Mouse (Mus musculus) forebrain, embryonic 15.5 days (tissue): ENCODE measurements around the gene Olfr995. TPM values are rescaled to one million over a fixed set of nuclear protein-coding genes. Genes with fewer than 3 reads are reported as not detected.

Experiments used
- ATAC-seq: fragments of 200-750 bp; cut with Nextera tagmentation; replicated peaks from 2 replicates; pipeline ENCODE4 v1.8.0; 2017; ENCODE audit warnings: mild to moderate bottlenecking, moderate TSS enrichment, moderate library complexity
- H3K27ac ChIP-seq: fragments of 300-500 bp; sonication (generic); replicated peaks from 2 replicates; pipeline ENCODE4 v1.5.1; 2015; ENCODE audit warnings: mild to moderate bottlenecking, inconsistent platforms
- H3K27me3 ChIP-seq: fragments of 300-500 bp; sonication (generic); 2 replicates; pipeline ENCODE4 v1.6.1; 2015; ENCODE audit warnings: inconsistent platforms
- H3K36me3 ChIP-seq: fragments of 300-500 bp; sonication (generic); 2 replicates; pipeline ENCODE4 v1.6.1; 2015; ENCODE audit warnings: mild to moderate bottlenecking, inconsistent platforms
- H3K4me1 ChIP-seq: fragments of 300-500 bp; sonication (generic); 2 replicates; pipeline ENCODE4 v1.6.1; 2015; ENCODE audit warnings: inconsistent platforms
- H3K4me2 ChIP-seq: fragments of 300-500 bp; sonication (generic); replicated peaks from 2 replicates; pipeline ENCODE4 v1.6.1; 2015; ENCODE audit warnings: mild to moderate bottlenecking, inconsistent platforms
- H3K4me3 ChIP-seq: fragments of 300-500 bp; sonication (generic); 2 replicates; pipeline ENCODE4 v1.5.1; 2015; ENCODE audit warnings: mild to moderate bottlenecking, inconsistent platforms
- H3K9ac ChIP-seq: fragments of 300-500 bp; sonication (generic); replicated peaks from 2 replicates; pipeline ENCODE4 v1.6.1; 2015; ENCODE audit warnings: mild to moderate bottlenecking, inconsistent platforms
- H3K9me3 ChIP-seq: fragments of 300-500 bp; sonication (generic); 2 replicates; pipeline ENCODE4 v1.6.1; 2016; ENCODE audit warnings: inconsistent platforms
- WGBS: fragments of 180-500 bp; shearing (Covaris S2); methylation state at CpG from one replicate; pipeline ENCODE4 v1.1.7; 2015; ENCODE audit warnings: mixed read lengths; 5-methylcytosine and 5-hydroxymethylcytosine counted together
- polyA plus RNA-seq: library from polyadenylated mRNA; unstranded; fragments of >200 nt; fragmentation: Nextera tagmentation; extraction: Ambion mirVana; gene quantifications from 2 replicates; pipeline ENCODE4 v1.2.1, GENCODE M21; 2015

Olfr995 gene
- not detected in 2 replicates for polyA plus RNA-seq

DNA sequence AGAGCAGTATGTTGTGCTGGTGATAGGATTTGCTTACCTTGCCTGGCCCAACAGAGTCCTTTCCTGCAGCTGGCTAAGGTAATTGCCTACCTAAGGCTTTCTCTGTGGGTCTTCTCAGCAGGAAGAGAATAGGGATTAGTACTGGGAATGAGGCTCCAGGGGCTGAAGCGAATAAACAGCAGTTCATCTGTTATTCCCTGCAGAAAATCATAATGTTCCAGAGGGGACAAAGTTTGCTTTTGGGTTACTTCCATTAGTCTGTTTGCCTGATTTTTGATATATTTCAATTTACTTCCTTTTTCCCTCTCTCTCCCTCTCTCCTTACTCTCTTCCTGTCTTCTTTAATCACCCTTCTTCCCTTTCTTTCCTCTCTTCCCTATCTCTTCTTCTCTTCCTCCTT lies at the start of gene Olfr995:
Olfr995 (minus strand) TSS at position 101 of the 400 bp plus-strand sequence.
- Histone ChIP-seq H3K36me3 (no peaks in the 10 kb centered on the region), H3K4me3 (no peak within 1 kb of the TSS), H3K9ac (no peak within 1 kb of the TSS), H3K27me3 (no peaks in the 10 kb centered on the region), H3K27ac (no peak within 1 kb of the TSS), H3K9me3 (no peaks in the 10 kb centered on the region), H3K4me2 (no peak within 1 kb of the TSS), H3K4me1 (no peaks in the 10 kb centered on the region)
- no peak for ATAC-seq
- WGBS, result 14% methylated on average over 1 of the region's 1 CpGs

DNA sequence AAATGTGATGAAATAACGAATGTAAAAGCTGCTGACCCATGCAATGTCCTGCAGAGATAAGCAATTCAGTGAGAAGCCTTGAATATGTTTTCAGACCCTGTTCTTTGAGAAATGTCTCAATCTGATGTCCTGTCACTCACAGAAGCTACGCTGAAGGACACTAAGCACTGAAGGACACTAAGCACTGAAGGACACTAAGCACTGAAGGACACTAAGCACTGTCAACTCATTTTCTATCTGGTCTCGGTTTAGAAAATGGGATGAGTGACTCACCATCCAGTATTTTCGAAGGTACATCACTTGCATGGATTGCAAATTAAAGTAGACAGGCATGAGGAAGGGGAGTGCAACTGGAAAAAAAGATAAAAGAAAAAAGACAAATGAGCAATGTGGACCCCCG lies 47.0 kb upstream of the Olfr995 start:
- Histone ChIP-seq H3K9me3 (no peaks in the 10 kb centered on the region), H3K27me3 (no peaks in the 10 kb centered on the region), H3K27ac (no peak overlapping the region), H3K9ac (no peak overlapping the region), H3K4me3 (no peak overlapping the region), H3K4me2 (no peak overlapping the region), H3K36me3 (no peaks in the 10 kb centered on the region), H3K4me1 (no peaks in the 10 kb centered on the region)
- no peak for ATAC-seq
- WGBS, result 82% methylated on average over 5 of the region's 5 CpGs

GRCm38 (mm10) chr2:85466801-85467325 lies 23.4 kb upstream of the Olfr995 start:
- H3K27me3 ChIP-seq, result no peaks in the 10 kb centered on the region
- H3K27ac ChIP-seq, result no peak overlapping the region
- ATAC-seq, result no peak
- H3K4me1 ChIP-seq, result no peaks in the 10 kb centered on the region
- no peak overlapping the region for H3K4me3 ChIP-seq
- no peak overlapping the region for H3K9ac ChIP-seq
- H3K4me2 ChIP-seq, result no peak overlapping the region
- H3K9me3 ChIP-seq, result no peaks in the 10 kb centered on the region
- 85% methylated on average over 3 of the region's 3 CpGs for WGBS
- no peaks in the 10 kb centered on the region for H3K36me3 ChIP-seq

- H3K27ac ChIP-seq, result no peak overlapping the region
- H3K27me3 ChIP-seq, result no peaks in the 10 kb centered on the region
- H3K36me3 ChIP-seq, result no peaks in the 10 kb centered on the region
- H3K4me3 ChIP-seq, result no peak overlapping the region
- no peaks in the 10 kb centered on the region for H3K4me1 ChIP-seq
- no peak overlapping the region for H3K4me2 ChIP-seq
- no peaks in the 10 kb centered on the region for H3K9me3 ChIP-seq
- ATAC-seq, result no peak
- H3K9ac ChIP-seq, result no peak overlapping the region
Measured at GRCm38 (mm10) chr2:85442546-85442945, 893 bp downstream of the Olfr995 start.

- ATAC-seq, result no peak
- 95% methylated on average over 3 of the region's 3 CpGs for WGBS
- H3K36me3 ChIP-seq, result no peaks in the 10 kb centered on the region
- H3K4me2 ChIP-seq, result no peak within 1 kb of the TSS
- H3K9me3 ChIP-seq, result no peaks in the 10 kb centered on the region
- H3K4me3 ChIP-seq, result no peak within 1 kb of the TSS
- no peaks in the 10 kb centered on the region for H3K4me1 ChIP-seq
- H3K27me3 ChIP-seq, result no peaks in the 10 kb centered on the region
- H3K27ac ChIP-seq, result no peak within 1 kb of the TSS
- H3K9ac ChIP-seq, result no peak within 1 kb of the TSS
Measured at GRCm38 (mm10) chr2:85436351-85436750, 7.1 kb downstream of the Olfr995 start, which contains the start of gene Olfr994. TSS of gene Olfr994 (minus strand) at chr2:85436451.

GRCm38 (mm10) chr2:85425893-85426292 lies 17.5 kb downstream of the Olfr995 start:
- Histone ChIP-seq H3K27ac (no peak overlapping the region), H3K36me3 (no peaks in the 10 kb centered on the region), H3K4me3 (no peak overlapping the region), H3K4me1 (no peaks in the 10 kb centered on the region), H3K27me3 (no peaks in the 10 kb centered on the region), H3K9me3 (no peaks in the 10 kb centered on the region), H3K9ac (no peak overlapping the region), H3K4me2 (no peak overlapping the region)
- WGBS, result 93% methylated on average over 1 of the region's 1 CpGs
- ATAC-seq, result no peak

DNA sequence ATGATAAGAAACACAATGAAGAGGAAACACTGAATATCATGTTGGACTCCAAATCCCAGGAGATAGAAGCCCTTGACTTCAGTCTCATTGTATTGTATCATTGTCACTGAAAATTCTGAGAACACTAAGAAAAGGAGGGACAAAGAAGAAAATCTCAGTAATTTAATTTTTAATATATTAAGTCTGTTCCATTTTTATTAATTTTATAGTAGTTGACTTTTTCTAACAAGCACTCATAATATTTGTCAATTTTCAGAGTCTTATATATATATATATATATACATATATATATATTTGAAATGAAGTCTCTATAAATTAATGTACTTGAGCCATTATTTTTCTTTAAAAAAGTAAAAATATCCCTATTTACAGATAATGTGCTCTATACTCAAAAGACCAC lies 28.7 kb downstream of the Olfr995 start, which contains the start of gene Olfr993:
Olfr993 (minus strand) TSS at position 101 of the 400 bp plus-strand sequence.
- H3K4me1 ChIP-seq, result no peaks in the 10 kb centered on the region
- ATAC-seq, result no peak
- no peak within 1 kb of the TSS for H3K4me3 ChIP-seq
- no peaks in the 10 kb centered on the region for H3K27me3 ChIP-seq
- no peaks in the 10 kb centered on the region for H3K36me3 ChIP-seq
- no peak within 1 kb of the TSS for H3K27ac ChIP-seq
- H3K9ac ChIP-seq, result no peak within 1 kb of the TSS
- H3K4me2 ChIP-seq, result no peak within 1 kb of the TSS
- H3K9me3 ChIP-seq, result no peaks in the 10 kb centered on the region

DNA sequence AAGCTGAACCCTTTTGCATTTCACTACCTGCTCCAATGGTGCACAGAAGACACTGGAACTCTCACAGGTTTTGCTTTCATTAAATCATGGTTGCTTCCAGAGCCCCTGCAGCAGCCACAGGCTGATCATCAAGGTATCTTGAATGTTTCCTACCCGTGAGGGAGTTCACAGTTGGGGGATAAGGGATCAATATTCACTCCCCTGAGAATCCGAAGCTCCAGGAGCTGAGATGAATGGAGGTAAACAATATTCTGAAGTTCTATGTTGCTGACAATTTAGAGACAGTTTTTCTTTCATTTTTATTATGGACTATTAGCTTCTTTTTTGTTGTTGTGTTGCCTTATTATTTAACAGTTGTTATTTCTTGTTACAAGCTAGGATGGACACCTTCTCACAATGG lies 34.1 kb downstream of the Olfr995 start, which contains the start of gene Olfr992:
Olfr992 (minus strand) TSS at position 101 of the 400 bp plus-strand sequence.
- 57% methylated on average over 2 of the region's 2 CpGs for WGBS
- Histone ChIP-seq H3K9ac (no peak within 1 kb of the TSS), H3K4me3 (no peak within 1 kb of the TSS), H3K36me3 (no peaks in the 10 kb centered on the region), H3K4me1 (no peaks in the 10 kb centered on the region), H3K4me2 (no peak within 1 kb of the TSS), H3K27ac (no peak within 1 kb of the TSS), H3K27me3 (no peaks in the 10 kb centered on the region), H3K9me3 (no peaks in the 10 kb centered on the region)
- ATAC-seq, result no peak

Other genes starting within 250 kb of the Olfr995 start
- gene Lrrc55, start 246.4 kb downstream of the Olfr995 start, polyA plus RNA-seq, result 10.5 and 10.9 TPM in 2 replicates
- gene Olfr987, start 104.3 kb downstream of the Olfr995 start, polyA plus RNA-seq, result not detected in 2 replicates
- not detected in 2 replicates for gene Olfr988, start 80.4 kb downstream of the Olfr995 start, polyA plus RNA-seq
- not detected in 2 replicates for gene Olfr992, start 34.2 kb downstream of the Olfr995 start, polyA plus RNA-seq
- gene Olfr993, start 28.8 kb downstream of the Olfr995 start, polyA plus RNA-seq, result not detected in 2 replicates
- gene Olfr994, start 7.2 kb downstream of the Olfr995 start, polyA plus RNA-seq, result not detected in 2 replicates
- not detected in 2 replicates for gene 4833423E24Rik, start 75.4 kb upstream of the Olfr995 start, polyA plus RNA-seq
- not detected in 2 replicates for gene Olfr996, start 135.6 kb upstream of the Olfr995 start, polyA plus RNA-seq
- not detected in 2 replicates for gene Olfr998, start 145.3 kb upstream of the Olfr995 start, polyA plus RNA-seq
- gene Olfr1000, start 168.3 kb upstream of the Olfr995 start, polyA plus RNA-seq, result not detected in 2 replicates
- not detected in 2 replicates for gene Olfr1002, start 207.1 kb upstream of the Olfr995 start, polyA plus RNA-seq
- gene Olfr154, start 220.8 kb upstream of the Olfr995 start, polyA plus RNA-seq, result not detected in 2 replicates
- not detected in 2 replicates for gene Olfr1006, start 235.1 kb upstream of the Olfr995 start, polyA plus RNA-seq
- gene Olfr1008, start 245.8 kb upstream of the Olfr995 start, polyA plus RNA-seq, result not detected in 2 replicates